Mouse (Mus musculus) testis, postnatal 10 days (tissue): Measurements from ENCODE around the gene Cabp4.

Experiments
- DNase-seq: peaks from one replicate; pipeline ENCODE4 v3.0.0; 2021; ENCODE audit warnings: low spot score

Gene Cabp4

DNA sequence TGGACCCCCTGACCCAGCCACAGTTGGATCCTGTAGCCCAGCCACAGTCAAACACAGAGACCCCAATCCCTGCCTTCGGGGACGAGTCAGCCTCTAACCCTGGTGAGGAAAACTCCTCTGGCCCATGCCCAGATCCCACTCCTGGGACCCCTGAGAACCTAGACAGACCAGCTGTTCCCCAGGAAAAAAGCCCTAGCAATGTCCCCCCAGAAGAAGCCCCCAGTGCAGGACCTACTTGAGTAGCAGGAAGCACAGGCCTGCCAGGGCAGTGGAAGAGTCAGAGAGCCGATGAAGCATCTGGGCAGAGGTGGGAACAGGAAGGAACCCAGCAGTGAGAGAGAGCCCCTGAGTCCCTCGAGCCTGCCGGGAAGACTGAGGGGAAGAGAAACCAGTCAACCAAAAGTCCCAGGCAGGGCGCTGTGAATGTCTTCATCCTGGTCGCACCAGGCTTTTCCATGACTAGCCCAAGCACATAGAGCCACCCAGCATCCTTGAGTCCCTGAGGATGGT lies at the start of gene Cabp4:
Gene Cabp4 (minus strand): TSS at position 275 of the 510 bp plus-strand sequence.
- no peak for DNase-seq

- DNase-seq: no peak
These were observed 49.3 kb upstream of the Cabp4 start for GRCm38 (mm10) chr19:4193129-4193528.

DNA sequence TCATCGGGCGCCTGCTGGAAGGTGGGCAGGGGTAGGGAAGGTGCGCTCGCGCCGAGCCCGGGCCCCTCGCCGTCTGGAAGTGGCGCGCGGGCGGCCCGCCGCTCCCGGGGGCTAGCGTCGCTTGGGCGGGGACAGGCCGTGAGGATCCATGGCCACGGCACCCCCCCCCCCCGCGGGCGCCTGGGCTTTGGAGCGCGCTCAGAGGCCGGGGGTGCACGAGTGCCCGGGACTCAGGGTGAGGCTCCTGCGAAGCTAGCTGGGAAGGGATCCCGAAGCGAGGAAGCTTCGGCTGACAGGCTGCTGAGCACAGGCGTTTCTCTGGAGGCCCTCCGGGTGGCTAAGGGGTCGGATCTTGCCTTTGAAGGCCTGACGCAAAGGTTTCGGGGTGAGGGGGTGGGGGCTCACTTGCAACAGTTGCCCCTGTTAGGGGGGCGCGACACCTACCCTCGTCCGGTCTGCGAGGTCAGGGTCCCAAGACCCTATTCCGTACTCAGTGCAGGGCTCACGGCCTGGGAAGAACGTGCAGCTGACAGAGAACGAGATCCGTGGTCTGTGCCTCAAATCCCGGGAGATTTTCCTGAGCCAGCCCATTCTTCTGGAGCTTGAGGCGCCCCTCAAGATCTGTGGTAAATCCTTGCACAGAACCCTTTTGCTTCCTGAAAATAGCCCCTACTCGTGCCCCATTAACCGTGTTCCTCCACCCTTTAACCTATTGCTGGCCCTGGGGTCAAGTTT lies 48.6 kb upstream of the Cabp4 start:
- DNase-seq: no peak

- peak; percentile 99 for DNase-seq
These were observed 47.9 kb upstream of the Cabp4 start, which contains the start of gene Ppp1ca for GRCm38 (mm10) chr19:4191528-4192250. Gene Ppp1ca (plus strand): TSS chr19:4192065.

DNA sequence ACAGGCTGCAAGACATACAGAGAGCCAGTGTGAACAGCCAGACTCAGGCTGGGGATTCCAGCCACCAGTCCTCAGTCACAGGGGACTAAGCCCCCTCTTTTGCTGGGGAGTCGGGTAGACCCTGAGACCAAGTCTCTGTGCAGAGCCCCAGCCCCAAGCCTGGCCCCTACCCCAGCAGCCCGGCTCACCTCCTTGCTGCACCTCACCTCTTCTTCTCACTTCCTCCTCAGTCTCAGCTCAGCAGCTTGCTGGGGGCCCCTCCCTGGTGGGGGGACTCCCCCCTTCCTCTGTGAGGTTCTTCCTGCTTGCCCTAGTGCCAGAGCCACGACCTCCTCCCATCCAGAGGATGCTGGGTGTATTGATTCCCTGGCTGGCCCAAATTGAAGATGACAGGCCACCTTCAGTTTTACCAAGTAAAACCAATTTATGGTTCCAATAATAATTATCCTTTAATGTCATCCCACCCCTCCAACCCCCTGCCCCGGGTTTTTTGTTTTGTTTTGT lies 47.0 kb upstream of the Cabp4 start, which contains the start of gene Tbc1d10c:
Gene Tbc1d10c (minus strand): TSS at position 454 of the 504 bp plus-strand sequence.
- no peak for DNase-seq

DNA sequence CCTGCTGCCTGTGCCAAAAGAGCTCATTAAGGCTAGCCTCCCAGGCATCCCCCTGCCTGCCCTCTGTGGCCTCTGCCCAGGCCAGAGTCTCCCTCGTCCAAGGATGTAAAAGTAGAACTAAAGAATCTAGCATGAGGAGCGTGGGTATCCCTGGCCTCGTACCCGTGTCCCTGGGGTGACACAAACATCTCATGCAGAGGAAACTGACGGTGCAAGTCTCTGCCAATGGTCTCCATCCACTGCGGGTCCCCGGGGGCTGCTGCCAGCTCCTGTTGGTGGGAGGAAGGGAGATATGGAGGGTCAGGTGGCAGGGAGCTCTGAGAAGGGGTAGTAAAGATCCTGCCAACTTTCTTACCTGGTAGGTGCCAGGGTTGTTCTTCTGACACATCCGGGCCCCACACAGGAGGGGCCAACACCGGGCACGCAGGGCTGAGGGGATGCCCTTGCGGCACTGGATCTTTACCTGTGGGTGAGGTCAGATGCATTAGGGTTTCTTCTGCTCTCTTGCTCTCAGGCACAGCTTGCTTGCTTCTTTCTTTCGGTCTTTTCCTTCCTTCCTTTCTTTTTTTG lies 45.3 kb upstream of the Cabp4 start:
- DNase-seq: no peak

DNA sequence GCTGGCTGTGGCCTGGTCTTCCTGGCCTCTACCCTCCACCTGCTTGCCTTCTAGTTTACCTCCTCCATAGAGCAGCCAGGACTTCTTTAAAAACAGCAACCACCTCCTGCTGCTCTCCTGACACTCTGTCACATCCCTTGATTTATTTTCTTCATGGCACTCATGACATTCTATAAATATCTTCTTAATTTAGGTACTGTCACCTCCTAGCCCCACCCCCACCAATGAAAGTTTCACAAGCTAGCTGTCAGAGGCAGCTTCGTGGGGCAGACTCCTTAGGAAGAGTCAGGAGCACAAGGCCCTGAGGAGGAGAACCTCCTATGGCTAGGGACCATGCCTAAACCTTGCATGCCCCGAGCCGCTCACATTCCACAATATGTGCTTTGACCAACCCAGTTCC lies 43.5 kb upstream of the Cabp4 start:
- no peak for DNase-seq

- no peak for DNase-seq
These were observed 41.4 kb upstream of the Cabp4 start for GRCm38 (mm10) chr19:4184976-4185975.

DNA sequence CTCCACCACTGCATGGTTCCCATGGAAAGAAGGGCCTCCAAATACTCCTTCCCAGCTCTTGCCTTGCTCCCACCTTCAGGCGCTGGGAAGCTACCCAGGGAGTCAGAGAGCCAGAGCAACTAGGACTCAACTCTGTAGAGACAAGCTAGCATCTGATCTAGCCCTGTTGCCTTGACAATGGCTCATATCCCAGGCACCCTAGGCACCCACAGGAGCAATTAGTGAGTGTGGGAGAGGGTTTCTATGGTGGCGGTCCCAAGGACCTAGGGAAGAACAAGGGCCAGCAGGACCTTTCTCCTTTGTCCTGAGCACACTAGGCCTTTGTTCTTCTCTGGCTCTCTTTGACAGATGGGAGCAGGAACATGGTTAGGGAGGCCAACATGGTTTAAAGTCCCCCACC lies 39.9 kb upstream of the Cabp4 start:
- no peak for DNase-seq

DNA sequence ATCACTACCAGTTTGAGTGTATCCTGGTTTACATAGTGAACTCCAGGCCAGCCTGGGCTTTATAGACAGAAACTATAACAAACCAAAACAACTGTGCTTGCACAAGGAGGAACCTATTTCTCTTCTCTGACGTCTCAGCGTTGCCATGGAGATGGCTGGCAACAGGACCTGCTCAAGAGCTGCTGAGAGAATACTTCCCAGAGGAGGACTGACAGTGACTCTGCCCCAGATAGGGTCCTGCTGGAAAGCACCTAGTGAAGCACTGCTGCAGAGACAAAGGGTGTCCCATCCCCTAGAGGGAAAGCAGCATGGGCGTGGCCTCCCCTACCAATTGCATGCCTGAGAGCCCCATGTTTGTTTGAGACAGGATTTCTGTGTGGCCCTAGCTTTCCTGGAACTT lies 38.1 kb upstream of the Cabp4 start:
- no peak for DNase-seq

GRCm38 (mm10) chr19:4180411-4180810 lies 36.6 kb upstream of the Cabp4 start:
- DNase-seq: no peak

- DNase-seq: peak; percentile 75
These were observed 31.6 kb upstream of the Cabp4 start, which contains the start of gene Carns1 for GRCm38 (mm10) chr19:4175368-4175947. Gene Carns1 (minus strand): TSS chr19:4175479.

DNA sequence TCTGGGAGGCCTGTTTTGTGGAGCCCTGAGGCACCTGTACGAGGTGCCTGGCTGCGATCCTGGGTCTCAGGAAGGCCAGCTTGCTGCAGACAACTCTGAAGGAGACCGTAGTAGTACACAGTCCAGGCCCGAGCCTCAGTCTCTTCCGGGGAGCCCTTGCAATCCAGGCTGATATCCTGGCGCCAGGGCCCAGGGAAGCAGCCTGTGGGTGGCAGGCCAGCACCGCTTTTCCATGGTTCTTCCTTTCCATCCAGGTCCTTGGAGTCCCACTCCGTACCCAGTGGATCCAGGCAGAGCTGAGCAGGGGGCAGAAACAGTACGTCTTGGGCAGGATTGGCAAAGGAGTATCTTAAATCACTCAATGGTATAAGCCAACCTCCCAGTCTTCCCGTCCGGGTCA lies 29.1 kb upstream of the Cabp4 start:
- no peak for DNase-seq

GRCm38 (mm10) chr19:4171393-4172290 lies 27.8 kb upstream of the Cabp4 start:
- DNase-seq: no peak

DNA sequence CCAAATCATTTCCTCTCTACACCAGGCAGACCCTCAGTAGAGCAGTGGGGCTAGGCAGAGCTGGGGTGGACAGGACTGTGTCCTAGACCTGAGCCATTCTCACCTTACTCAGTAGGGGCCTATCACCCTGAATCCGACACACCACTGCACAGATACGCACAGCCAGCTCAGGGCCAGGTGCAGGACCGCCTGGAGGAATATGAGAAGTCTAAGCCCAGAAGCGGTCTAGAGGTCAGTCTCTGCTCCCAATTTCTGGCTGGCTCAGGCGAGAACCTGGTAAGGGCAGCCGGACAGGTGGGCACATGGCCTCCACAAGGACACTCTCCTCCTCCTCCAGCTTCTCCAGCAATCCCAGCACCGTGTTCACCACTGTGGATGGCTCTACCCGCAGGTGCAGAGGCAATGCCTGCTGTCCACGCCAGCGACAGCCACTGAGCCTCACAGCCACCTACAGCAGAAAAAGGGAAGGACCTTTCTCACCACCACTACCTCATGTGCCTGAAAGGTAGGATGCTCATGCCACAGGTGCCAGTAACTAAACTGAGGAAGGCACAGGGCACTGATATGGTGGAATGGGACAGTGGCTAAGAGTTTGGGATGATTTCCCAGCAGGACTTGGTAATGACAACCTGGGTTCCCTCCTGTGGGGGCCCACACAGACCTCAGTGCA lies 27.0 kb upstream of the Cabp4 start:
- no peak for DNase-seq

GRCm38 (mm10) chr19:4169810-4170209 lies 26.0 kb upstream of the Cabp4 start:
- DNase-seq: no peak

GRCm38 (mm10) chr19:4169378-4169784 lies 25.5 kb upstream of the Cabp4 start:
- DNase-seq: peak; percentile 100

- no peak for DNase-seq
These were observed 23.0 kb upstream of the Cabp4 start for GRCm38 (mm10) chr19:4166678-4167476.
